Mouse (Mus musculus) embryonic facial prominence, embryonic 13.5 days (tissue): ENCODE data around the gene Ap1ar. TPM values are rescaled to one million over a fixed set of nuclear protein-coding genes. Genes with fewer than 3 reads are reported as not detected.

Experiments
- ATAC-seq: fragments of 200-750 bp; cut with Nextera tagmentation; 2 replicates; pipeline ENCODE4 v1.8.0; 2017; ENCODE audit warnings: low read depth; ENCODE audit not compliant: insufficient number of reproducible peaks, insufficient read depth, low FRiP score, low TSS enrichment
- H3K27ac ChIP-seq: fragments of 300-500 bp; sonication (generic); 2 replicates; pipeline ENCODE4 v1.5.1; 2015; ENCODE audit warnings: moderate library complexity, mild to moderate bottlenecking, inconsistent platforms
- H3K27me3 ChIP-seq: fragments of 300-500 bp; sonication (generic); 2 replicates; pipeline ENCODE4 v1.6.1; 2015; ENCODE audit warnings: mild to moderate bottlenecking, inconsistent platforms
- H3K36me3 ChIP-seq: fragments of 300-500 bp; sonication (generic); 2 replicates; pipeline ENCODE4 v1.6.1; 2015; ENCODE audit warnings: mild to moderate bottlenecking, inconsistent platforms
- H3K4me1 ChIP-seq: fragments of 300-500 bp; sonication (generic); 2 replicates; pipeline ENCODE4 v1.6.1; 2015; ENCODE audit warnings: inconsistent platforms
- H3K4me2 ChIP-seq: fragments of 300-500 bp; sonication (generic); 2 replicates; pipeline ENCODE4 v1.6.1; 2015; ENCODE audit warnings: moderate library complexity, mild to moderate bottlenecking, inconsistent platforms
- H3K4me3 ChIP-seq: fragments of 300-500 bp; sonication (generic); 2 replicates; pipeline ENCODE4 v1.5.1; 2015; ENCODE audit warnings: mild to moderate bottlenecking, inconsistent platforms
- H3K9ac ChIP-seq: fragments of 300-500 bp; sonication (generic); 2 replicates; pipeline ENCODE4 v1.6.1; 2015; ENCODE audit warnings: mild to moderate bottlenecking, inconsistent platforms
- H3K9me3 ChIP-seq: fragments of 300-500 bp; sonication (generic); 2 replicates; pipeline ENCODE4 v1.6.1; 2016; ENCODE audit warnings: inconsistent platforms
- WGBS: fragments of 180-500 bp; shearing (Covaris S2); methylation state at CpG from one replicate; pipeline ENCODE4 v1.1.7; 2015; ENCODE audit warnings: mixed read lengths; 5-methylcytosine and 5-hydroxymethylcytosine counted together
- polyA plus RNA-seq: library from polyadenylated mRNA; unstranded; fragments of >200 nt; fragmentation: Nextera tagmentation; extraction: Ambion mirVana; gene quantifications from 2 replicates; pipeline ENCODE4 v1.2.1, GENCODE M21; 2015

Gene Ap1ar
- polyA plus RNA-seq, 1 experiment from 2014 or later, result 55.4 TPM

DNA sequence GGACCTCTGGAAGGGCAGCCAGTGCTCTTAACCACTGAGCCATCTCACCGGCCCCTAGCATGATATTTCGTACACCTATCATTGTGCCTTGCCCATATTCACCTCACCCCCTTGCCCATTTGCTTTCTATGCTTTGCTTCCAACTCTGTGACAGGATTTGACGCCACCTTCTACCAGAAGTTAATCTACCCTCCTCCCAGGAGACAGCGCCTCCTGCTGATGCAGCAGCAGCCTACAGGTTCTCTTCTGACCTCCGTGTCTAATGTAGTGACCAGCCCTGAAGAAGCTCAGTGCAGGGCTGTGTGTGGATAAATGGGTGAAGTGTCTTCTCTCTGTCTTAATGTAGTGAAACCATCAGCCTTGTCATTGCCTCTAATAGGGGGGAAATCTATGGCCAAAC is 72.8 kb downstream of the Ap1ar start:
- Histone ChIP-seq H3K4me1 (no peaks in the 10 kb centered on the region), H3K9ac (no peak overlapping the region), H3K36me3 (no peaks in the 10 kb centered on the region), H3K4me3 (no peak overlapping the region), H3K27me3 (peaks cover 11% of the 10 kb centered on the region), H3K4me2 (no peak overlapping the region), H3K27ac (no peak overlapping the region), H3K9me3 (no peaks in the 10 kb centered on the region)
- WGBS, result 57% methylated on average over 5 of the region's 5 CpGs
- no peak for ATAC-seq

DNA sequence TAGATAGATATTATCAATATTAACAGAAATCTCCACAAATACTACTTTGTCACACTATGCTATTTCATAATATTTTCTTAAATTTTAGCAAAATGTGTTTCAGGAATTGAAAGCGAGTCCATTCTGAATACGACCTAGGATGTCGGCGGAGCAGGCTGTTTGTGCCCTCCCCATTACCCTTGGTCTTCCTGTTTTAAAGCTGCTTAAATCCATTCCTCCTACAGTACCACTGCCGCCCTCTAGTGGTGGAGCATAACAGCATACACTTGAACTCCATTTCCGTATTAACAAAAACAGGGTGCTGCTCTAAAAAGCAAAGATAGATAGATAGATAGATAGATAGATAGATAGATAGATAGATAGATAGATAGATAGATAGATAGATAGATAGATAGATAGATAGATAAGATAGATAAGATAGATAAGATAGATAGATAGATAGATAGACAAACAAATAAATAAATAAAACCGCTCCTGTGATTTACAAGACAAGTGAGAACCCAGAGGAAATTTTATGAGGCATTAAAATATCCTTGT is 74.2 kb downstream of the Ap1ar start:
- WGBS, result 24% methylated on average over 7 of the region's 7 CpGs
- no peak for ATAC-seq
- H3K27ac ChIP-seq, result no peak overlapping the region
- H3K36me3 ChIP-seq, result no peaks in the 10 kb centered on the region
- peaks cover 19% of the 10 kb centered on the region for H3K27me3 ChIP-seq
- H3K4me3 ChIP-seq, result no peak overlapping the region
- no peaks in the 10 kb centered on the region for H3K9me3 ChIP-seq
- no peak overlapping the region for H3K9ac ChIP-seq
- no peaks in the 10 kb centered on the region for H3K4me1 ChIP-seq
- no peak overlapping the region for H3K4me2 ChIP-seq

DNA sequence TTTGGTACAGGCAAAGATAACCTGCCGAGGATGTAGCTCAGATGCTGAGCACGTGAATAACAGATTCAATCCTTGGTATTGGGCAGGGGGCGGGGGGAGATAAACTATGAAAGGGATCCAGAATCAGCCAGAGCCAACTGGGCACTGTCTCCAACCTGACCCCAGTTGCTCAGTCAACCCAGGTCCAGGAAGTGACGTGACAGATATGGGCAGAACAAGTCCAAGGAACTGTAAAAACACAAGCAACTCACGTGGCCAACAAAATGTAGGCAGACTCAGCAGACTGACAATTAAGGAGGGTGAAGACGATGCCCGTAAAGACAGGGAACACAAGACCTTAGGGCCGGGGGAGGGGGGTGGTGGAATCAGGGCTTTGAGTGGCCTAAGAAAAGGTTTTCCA is 74.9 kb downstream of the Ap1ar start:
- no peaks in the 10 kb centered on the region for H3K36me3 ChIP-seq
- H3K27ac ChIP-seq, result no peak overlapping the region
- no peak overlapping the region for H3K9ac ChIP-seq
- no peak overlapping the region for H3K4me3 ChIP-seq
- no peak for ATAC-seq
- no peak overlapping the region for H3K4me2 ChIP-seq
- H3K27me3 ChIP-seq, result peaks cover 26% of the 10 kb centered on the region
- H3K4me1 ChIP-seq, result no peaks in the 10 kb centered on the region
- 62% methylated on average over 8 of the region's 8 CpGs for WGBS
- no peaks in the 10 kb centered on the region for H3K9me3 ChIP-seq

DNA sequence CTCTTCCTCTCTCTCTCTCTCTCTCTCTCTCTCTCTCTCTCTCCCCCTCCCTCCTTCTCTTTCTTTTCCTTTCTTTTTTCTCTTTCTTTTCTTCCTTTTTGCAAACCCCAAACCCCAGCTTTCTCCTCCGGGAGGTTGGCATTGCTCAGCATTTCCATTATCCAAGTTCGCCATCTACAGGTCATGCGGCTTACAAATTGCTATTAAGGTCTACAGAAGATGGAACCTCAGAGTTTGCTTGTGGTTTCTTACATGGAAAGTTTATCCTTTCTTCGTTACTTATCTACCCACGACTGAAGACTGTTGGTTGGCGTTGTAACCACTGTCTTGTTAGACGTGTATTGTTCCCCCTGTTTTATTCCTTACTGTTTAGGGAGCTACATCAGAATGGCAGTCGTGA is 78.1 kb downstream of the Ap1ar start:
- Histone ChIP-seq H3K27me3 (peaks cover 37% of the 10 kb centered on the region), H3K4me3 (no peak overlapping the region), H3K9me3 (no peaks in the 10 kb centered on the region), H3K36me3 (no peaks in the 10 kb centered on the region), H3K4me2 (no peak overlapping the region), H3K9ac (no peak overlapping the region), H3K27ac (no peak overlapping the region), H3K4me1 (no peaks in the 10 kb centered on the region)
- 16% methylated on average over 8 of the region's 8 CpGs for WGBS
- ATAC-seq, result no peak

DNA sequence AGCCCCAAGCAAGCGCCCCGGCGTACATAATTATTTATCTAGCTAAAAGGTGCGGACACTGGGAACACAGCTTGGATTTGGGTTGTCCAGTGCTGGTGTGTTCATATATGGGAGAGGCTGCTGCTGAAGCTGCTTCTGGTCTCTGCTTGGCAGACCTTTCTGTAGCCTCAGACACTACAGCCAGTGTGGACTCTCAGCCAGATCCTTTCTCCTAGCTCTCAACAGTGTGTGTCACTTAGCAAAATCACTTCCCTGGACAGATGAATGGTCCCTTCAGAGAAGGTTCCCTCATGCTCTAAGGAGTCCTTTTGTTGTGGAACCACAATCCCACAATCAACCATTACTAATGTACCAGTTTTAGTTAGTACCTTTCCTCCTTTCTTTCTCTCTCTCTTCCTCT is 78.5 kb downstream of the Ap1ar start:
- H3K36me3 ChIP-seq, result no peaks in the 10 kb centered on the region
- ATAC-seq, result no peak
- 62% methylated on average over 4 of the region's 4 CpGs for WGBS
- H3K27me3 ChIP-seq, result peaks cover 38% of the 10 kb centered on the region
- no peak overlapping the region for H3K9ac ChIP-seq
- no peak overlapping the region for H3K27ac ChIP-seq
- no peak overlapping the region for H3K4me3 ChIP-seq
- no peaks in the 10 kb centered on the region for H3K9me3 ChIP-seq
- H3K4me1 ChIP-seq, result no peaks in the 10 kb centered on the region
- no peak overlapping the region for H3K4me2 ChIP-seq

DNA sequence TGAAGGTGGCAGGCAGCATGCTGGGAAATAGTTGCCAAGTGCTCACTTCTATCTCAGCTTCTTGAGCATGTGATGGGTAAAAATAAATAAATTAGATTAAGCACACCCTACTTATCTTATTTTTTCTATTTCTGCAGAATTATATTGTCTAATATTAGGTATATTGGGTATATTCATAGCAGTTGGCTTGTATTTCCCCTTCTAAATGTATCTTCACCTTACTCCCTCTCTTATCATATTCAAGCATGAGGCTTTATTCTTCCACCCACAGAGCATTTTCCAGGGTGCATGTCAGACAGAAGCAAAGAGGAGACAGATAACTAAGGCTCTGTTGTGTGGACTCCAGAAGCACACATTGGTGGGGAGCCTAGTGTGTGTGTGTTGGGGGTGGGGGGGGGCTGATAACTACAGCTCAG is 79.4 kb downstream of the Ap1ar start:
- ATAC-seq, result no peak
- Histone ChIP-seq H3K9me3 (no peaks in the 10 kb centered on the region), H3K4me1 (no peaks in the 10 kb centered on the region), H3K9ac (no peak overlapping the region), H3K4me2 (no peak overlapping the region), H3K27ac (no peak overlapping the region), H3K36me3 (no peaks in the 10 kb centered on the region), H3K27me3 (peaks cover 41% of the 10 kb centered on the region), H3K4me3 (no peak overlapping the region)

Other genes with a start within 250 kb of the Ap1ar start
- 0.26 and 0.32 TPM in 2 replicates for gene Neurog2, start 204.4 kb downstream of the Ap1ar start, polyA plus RNA-seq
- 2.3 and 3.0 TPM in 2 replicates for gene Alpk1, start 57.0 kb downstream of the Ap1ar start, polyA plus RNA-seq
- gene Tifa, start 47.7 kb downstream of the Ap1ar start, polyA plus RNA-seq, result 2.4 and 3.7 TPM in 2 replicates
- 5.5 and 7.5 TPM in 2 replicates for gene Fam241a, start 58.8 kb upstream of the Ap1ar start, polyA plus RNA-seq